Mouse (Mus musculus) urinary bladder, postnatal 14 days (tissue): ENCODE data around the gene Gm960.
"Not testable (repeated sequence)": the region's sequence is repeated elsewhere in the genome, so short reads cannot be mapped to it uniquely, and the experiment has no call there.

ENCODE experiments used
- DNase-seq: peaks from one replicate; pipeline ENCODE4 v3.0.0; 2021; ENCODE audit warnings: low spot score

Gene Gm960

GRCm38 (mm10) chr19:4589081-4589480, 109.4 kb downstream of the Gm960 start:
- no peak for DNase-seq

- DNase-seq: no peak
Observed at GRCm38 (mm10) chr19:4588430-4588829, 110.0 kb downstream of the Gm960 start.

GRCm38 (mm10) chr19:4587426-4587825, 111.0 kb downstream of the Gm960 start:
- DNase-seq: no peak

- not testable (repeated sequence) for DNase-seq
Observed at GRCm38 (mm10) chr19:4586783-4587182, 111.7 kb downstream of the Gm960 start.

- DNase-seq: no peak
Observed at GRCm38 (mm10) chr19:4583856-4584255, 114.6 kb downstream of the Gm960 start.

- DNase-seq: no peak
Observed at GRCm38 (mm10) chr19:4579296-4579695, 119.2 kb downstream of the Gm960 start.

- DNase-seq: no peak
Observed at GRCm38 (mm10) chr19:4578799-4579198, 119.7 kb downstream of the Gm960 start.
